Mouse (Mus musculus): ENCODE results near the gene Kcnq5.

Gene Kcnq5

DNA sequence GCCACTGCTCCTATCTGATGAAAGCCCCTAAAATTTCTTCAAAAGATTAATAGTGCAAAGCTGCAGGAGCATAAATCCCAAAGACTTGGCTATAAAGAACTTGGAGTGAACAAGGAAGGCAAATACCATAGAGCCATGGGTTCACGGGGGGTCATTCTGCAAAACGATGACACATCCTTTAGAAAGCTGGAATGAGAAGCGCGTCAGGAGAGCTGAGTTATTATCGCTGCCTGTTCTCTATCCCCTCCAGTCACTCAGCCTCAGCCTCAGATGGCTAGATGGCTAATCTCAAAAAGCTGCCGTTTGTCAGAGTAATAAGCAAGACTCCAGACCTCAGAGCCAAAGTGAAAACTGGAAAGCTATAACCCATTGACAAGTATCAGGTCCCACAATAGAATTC lies 42.5 kb downstream of the Kcnq5 start:
- no peak for TF ChIP-seq GATA4 (IDR thresholded peaks at IDR 0.05; ENCODE audit: insufficient replicate concordance, low read length)

GRCm38 (mm10) chr1:21896067-21896719 lies 65.5 kb downstream of the Kcnq5 start:
- no peak for TF ChIP-seq GATA4 (IDR thresholded peaks at IDR 0.05; ENCODE audit: insufficient replicate concordance, low read length)

GRCm38 (mm10) chr1:21883747-21884146 lies 78.0 kb downstream of the Kcnq5 start:
- no peak for TF ChIP-seq GATA4 (IDR thresholded peaks at IDR 0.05; ENCODE audit: insufficient replicate concordance, low read length)

DNA sequence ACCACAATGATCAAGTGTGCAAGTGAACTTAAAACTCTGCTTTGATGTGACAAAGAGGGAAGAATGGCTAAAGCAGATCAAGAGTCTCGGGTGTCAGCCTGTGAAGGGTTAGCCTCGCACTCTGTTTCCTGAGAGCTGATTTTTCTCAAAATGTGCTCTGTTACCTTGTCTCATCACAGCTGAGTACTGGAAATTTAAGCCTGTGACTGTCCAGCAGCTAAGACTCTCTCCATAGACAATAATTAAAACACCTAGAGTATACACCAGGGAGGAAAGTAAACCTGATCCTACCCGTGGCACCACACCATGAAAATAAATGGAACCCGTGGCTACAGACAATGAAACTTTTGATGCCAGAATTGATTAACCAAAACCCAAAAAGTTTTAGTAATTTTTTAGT lies 90.9 kb downstream of the Kcnq5 start:
- TF ChIP-seq GATA4 (IDR thresholded peaks at IDR 0.05; ENCODE audit: insufficient replicate concordance, low read length): no peak

DNA sequence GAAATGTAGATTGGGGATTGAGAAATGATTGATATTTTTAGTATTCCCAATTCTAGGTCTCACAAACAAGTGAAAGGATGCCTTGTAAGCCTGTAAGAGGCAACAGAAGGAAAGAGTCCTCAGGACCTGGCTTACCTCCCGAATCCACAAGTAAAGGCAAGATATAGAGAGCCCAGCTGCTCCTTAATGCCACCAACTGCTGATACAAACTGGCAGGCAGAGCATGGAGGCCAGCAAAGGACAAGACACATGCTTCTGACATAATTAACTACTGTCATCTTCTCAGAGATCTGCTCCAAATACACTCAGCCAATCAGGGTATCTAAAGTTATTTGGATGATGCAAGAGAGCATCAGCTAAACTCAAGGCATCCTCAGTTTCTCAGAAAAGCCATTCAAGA lies 93.3 kb downstream of the Kcnq5 start:
- TF ChIP-seq GATA4 (IDR thresholded peaks at IDR 0.05; ENCODE audit: insufficient replicate concordance, low read length): no peak

DNA sequence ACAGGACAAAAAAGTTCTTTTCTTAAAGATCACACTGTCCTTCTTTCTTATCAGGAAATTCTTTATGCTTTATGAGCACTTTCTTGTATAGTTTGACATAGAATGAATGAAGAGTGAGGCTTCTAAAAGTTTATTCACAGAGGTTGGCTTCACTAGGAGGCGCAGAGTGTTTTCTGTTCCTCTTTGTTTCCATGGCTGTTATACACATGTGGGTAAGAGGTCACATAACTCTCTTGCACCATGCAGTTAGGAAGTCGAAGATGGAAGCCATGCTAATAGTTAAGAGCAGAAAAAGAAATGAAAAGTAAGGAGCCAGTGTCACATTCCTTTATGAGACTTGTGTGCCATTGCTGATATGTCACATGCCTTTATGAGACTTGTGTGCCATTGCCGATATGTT lies 105.3 kb downstream of the Kcnq5 start:
- TF ChIP-seq GATA4 (IDR thresholded peaks at IDR 0.05; ENCODE audit: insufficient replicate concordance, low read length): no peak

- no peak for TF ChIP-seq GATA4 (IDR thresholded peaks at IDR 0.05; ENCODE audit: insufficient replicate concordance, low read length)
Measured at GRCm38 (mm10) chr1:21838534-21838933, 123.2 kb downstream of the Kcnq5 start.

- no peak for TF ChIP-seq GATA4 (IDR thresholded peaks at IDR 0.05; ENCODE audit: insufficient replicate concordance, low read length)
Measured at GRCm38 (mm10) chr1:21837387-21837786, 124.4 kb downstream of the Kcnq5 start.

DNA sequence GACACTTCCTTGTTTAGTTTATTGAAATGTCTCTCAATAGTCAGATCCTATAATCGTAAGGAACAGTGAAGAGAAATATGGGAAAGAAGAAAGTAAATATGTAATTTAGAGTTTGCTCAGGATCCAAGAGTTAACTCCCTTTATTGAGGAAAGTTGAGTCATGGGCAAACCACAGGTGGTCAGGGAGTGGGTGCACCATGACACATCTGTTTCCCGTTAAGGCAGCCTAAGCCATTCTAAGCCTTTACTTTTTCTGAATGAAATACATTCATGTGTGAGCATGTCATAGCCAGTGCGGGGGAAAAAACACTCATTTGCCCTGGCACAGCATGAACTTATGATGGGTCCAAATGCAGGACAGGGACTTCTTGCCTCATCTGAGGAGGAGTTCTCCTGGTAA lies 125.4 kb downstream of the Kcnq5 start:
- no peak for TF ChIP-seq GATA4 (IDR thresholded peaks at IDR 0.05; ENCODE audit: insufficient replicate concordance, low read length)

DNA sequence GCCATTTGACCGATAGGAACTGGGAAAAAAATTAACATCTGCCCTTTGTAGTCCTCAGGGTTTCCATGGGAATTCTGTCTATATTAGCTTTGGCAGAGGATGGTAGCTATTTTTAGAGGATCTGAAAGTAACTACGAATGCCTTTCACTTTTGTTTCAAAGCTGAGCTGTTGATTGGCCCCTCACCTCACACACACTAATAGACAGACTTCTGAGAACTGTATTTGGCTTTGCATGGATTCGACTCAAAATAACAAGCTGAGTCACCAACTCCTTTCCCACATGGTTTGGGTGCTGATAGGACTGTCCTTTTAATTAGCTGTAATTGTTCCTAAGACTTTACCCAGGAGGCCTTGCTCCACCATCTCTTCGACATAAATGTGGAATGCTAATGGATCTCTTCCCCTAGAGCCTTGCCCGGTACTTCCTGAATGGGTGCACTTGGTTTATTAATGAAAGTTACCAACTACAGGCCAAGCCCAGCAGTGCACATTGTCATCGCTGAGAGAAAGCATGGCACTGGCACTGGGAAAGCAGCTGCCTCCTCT lies 131.8 kb downstream of the Kcnq5 start:
- no peak for TF ChIP-seq GATA4 (IDR thresholded peaks at IDR 0.05; ENCODE audit: insufficient replicate concordance, low read length)

- TF ChIP-seq GATA4 (IDR thresholded peaks at IDR 0.05; ENCODE audit: insufficient replicate concordance, low read length): no peak
Measured at GRCm38 (mm10) chr1:21820066-21820630, 141.6 kb downstream of the Kcnq5 start.

GRCm38 (mm10) chr1:21805064-21805463 lies 156.7 kb downstream of the Kcnq5 start:
- no peak for TF ChIP-seq GATA4 (IDR thresholded peaks at IDR 0.05; ENCODE audit: insufficient replicate concordance, low read length)

DNA sequence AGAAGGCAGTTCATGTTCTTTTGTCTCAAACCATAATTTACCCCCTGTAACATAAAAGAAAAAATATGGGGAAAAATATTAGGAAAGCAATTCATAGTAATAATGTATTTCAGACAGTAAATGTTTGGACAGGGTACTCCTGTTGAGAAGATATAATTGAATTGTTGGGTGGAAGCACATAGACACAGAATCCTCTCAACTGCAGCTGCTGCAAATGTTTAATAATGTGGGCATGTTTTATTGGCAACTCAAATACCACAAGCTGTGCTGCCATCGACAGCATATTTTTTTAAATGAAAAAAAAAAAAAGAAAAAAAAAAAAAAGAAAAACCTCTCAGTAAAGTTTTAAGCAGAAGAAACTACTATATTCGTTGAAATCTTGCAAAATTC lies 157.3 kb downstream of the Kcnq5 start:
- TF ChIP-seq GATA4 (IDR thresholded peaks at IDR 0.05; ENCODE audit: insufficient replicate concordance, low read length): no peak

GRCm38 (mm10) chr1:21803751-21804476 lies 157.8 kb downstream of the Kcnq5 start:
- TF ChIP-seq GATA4 (IDR thresholded peaks at IDR 0.05; ENCODE audit: insufficient replicate concordance, low read length): no peak

DNA sequence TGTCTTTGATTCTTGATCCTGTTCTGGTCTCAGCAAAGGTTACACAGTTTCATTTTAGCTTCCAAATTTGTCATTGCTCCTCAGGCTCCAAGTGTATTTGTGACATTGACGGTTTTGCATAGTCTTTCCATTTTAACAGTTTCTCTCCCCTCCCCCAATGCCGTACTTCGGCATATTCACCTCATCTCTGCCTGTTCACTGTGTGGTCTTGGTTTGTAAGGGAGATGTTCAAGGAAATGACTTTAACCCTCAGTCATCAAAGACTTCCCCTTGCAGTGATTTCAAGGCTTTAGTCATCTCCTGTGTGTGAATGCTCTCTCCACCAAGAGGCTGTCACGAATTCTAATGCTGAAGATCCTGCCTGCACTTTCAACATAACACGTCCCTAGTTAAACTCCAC lies 181.0 kb downstream of the Kcnq5 start:
- no peak for TF ChIP-seq GATA4 (IDR thresholded peaks at IDR 0.05; ENCODE audit: insufficient replicate concordance, low read length)

DNA sequence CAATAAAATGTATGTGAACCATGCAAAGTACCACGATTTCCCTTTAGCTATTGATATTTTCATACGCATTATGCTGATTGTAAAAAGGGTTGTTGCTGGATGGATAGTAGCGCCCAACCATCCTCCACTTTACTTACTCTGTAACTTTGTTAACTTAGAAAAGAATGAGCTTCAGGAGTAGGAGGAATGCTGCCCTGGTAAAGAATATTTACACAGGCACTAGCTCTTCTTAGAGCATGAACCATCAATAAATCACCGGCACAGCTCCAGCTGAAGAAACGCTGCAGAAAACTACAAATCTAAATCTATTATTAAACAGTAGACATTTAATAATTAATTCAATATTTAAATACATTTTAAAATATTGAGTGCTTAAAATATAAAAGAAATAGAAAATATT lies 184.2 kb downstream of the Kcnq5 start:
- TF ChIP-seq GATA4 (IDR thresholded peaks at IDR 0.05; ENCODE audit: insufficient replicate concordance, low read length): no peak

Measured in liver, adult (tissue).